Mouse (Mus musculus) frontal cortex, postnatal 10 days (tissue): ENCODE measurements around the gene Cherp.

ENCODE experiments used
- DNase-seq, 2 experiments: peaks; one replicate each; pipeline ENCODE4 v3.0.0; 2022; ENCODE audit warnings: low spot score in 2 of 2, mixed read lengths in 1 of 2

The Cherp gene

GRCm38 (mm10) chr8:72413839-72414238 lies 61.2 kb downstream of the Cherp start:
- no peak for DNase-seq
